Mouse (Mus musculus): ENCODE results near the gene Plk5. TPM values are rescaled to one million over a fixed set of nuclear protein-coding genes. Genes with fewer than 3 reads are reported as not detected.

Plk5 gene
- polyA plus RNA-seq, 1 experiment from 2014 or later, result 0.11 TPM

GRCm38 (mm10) chr10:80372706-80373105 lies 16.4 kb downstream of the Plk5 start:
- no peak for ATAC-seq (ENCODE audit: low FRiP score)
- H3K9ac ChIP-seq (ENCODE audit: low read depth, low read length), result no peak overlapping the region
- no peaks in the 10 kb centered on the region for H3K36me3 ChIP-seq (ENCODE audit: control insufficient read depth, insufficient read depth, low read length)
- no peak overlapping the region for H3K4me3 ChIP-seq (ENCODE audit: low read depth, low read length)
- H3K9me3 ChIP-seq (ENCODE audit: control insufficient read depth, low read length), result no peaks in the 10 kb centered on the region
- no peak overlapping the region for H3K27ac ChIP-seq (ENCODE audit: low read depth, low read length)
- H3K27me3 ChIP-seq (ENCODE audit: control insufficient read depth, insufficient read depth, low read length), result no peaks in the 10 kb centered on the region
- no peaks in the 10 kb centered on the region for H3K4me1 ChIP-seq (replicated peaks; ENCODE audit: control insufficient read depth, insufficient read depth, low read length)
- 85% methylated on average over 6 of the region's 6 CpGs for WGBS
- DNase-seq (ENCODE audit: low spot score), result no peak
- H3K4me2 ChIP-seq (replicated peaks; ENCODE audit: low read depth, low read length), result no peak overlapping the region

- Histone ChIP-seq H3K36me3 (ENCODE audit: control insufficient read depth, insufficient read depth, low read length) (no peaks in the 10 kb centered on the region), H3K9me3 (ENCODE audit: control insufficient read depth, low read length) (no peaks in the 10 kb centered on the region), H3K4me3 (ENCODE audit: low read depth, low read length) (no peak overlapping the region), H3K9ac (ENCODE audit: low read depth, low read length) (no peak overlapping the region), H3K4me2 (replicated peaks; ENCODE audit: low read depth, low read length) (no peak overlapping the region), H3K27ac (ENCODE audit: low read depth, low read length) (no peak overlapping the region), H3K27me3 (ENCODE audit: control insufficient read depth, insufficient read depth, low read length) (no peaks in the 10 kb centered on the region), H3K4me1 (replicated peaks; ENCODE audit: control insufficient read depth, insufficient read depth, low read length) (no peaks in the 10 kb centered on the region)
- WGBS, result 20% methylated on average over 6 of the region's 6 CpGs
- peak; percentile 74 for DNase-seq (ENCODE audit: low spot score)
- no peak for ATAC-seq (ENCODE audit: low FRiP score)
Observed at GRCm38 (mm10) chr10:80374063-80374462, 17.8 kb downstream of the Plk5 start.

GRCm38 (mm10) chr10:80376160-80376559 lies 19.9 kb downstream of the Plk5 start:
- Histone ChIP-seq H3K9ac (ENCODE audit: low read depth, low read length) (no peak overlapping the region), H3K27ac (ENCODE audit: low read depth, low read length) (no peak overlapping the region), H3K9me3 (ENCODE audit: control insufficient read depth, low read length) (no peaks in the 10 kb centered on the region), H3K4me3 (ENCODE audit: low read depth, low read length) (no peak overlapping the region), H3K4me2 (replicated peaks; ENCODE audit: low read depth, low read length) (no peak overlapping the region), H3K36me3 (ENCODE audit: control insufficient read depth, insufficient read depth, low read length) (peaks cover 4% of the 10 kb centered on the region), H3K27me3 (ENCODE audit: control insufficient read depth, insufficient read depth, low read length) (no peaks in the 10 kb centered on the region), H3K4me1 (replicated peaks; ENCODE audit: control insufficient read depth, insufficient read depth, low read length) (no peaks in the 10 kb centered on the region)
- ATAC-seq (ENCODE audit: low FRiP score) (no peak), DNase-seq (ENCODE audit: low spot score) (peak; percentile 97)
- 2% methylated on average over 7 of the region's 7 CpGs for WGBS

GRCm38 (mm10) chr10:80377716-80378115 lies 21.5 kb downstream of the Plk5 start:
- 48% methylated on average over 10 of the region's 10 CpGs for WGBS
- H3K9me3 ChIP-seq (ENCODE audit: control insufficient read depth, low read length), result no peaks in the 10 kb centered on the region
- DNase-seq (ENCODE audit: low spot score) (no peak), ATAC-seq (ENCODE audit: low FRiP score) (no peak)
- H3K4me2 ChIP-seq (replicated peaks; ENCODE audit: low read depth, low read length), result no peak overlapping the region
- no peak overlapping the region for H3K27ac ChIP-seq (ENCODE audit: low read depth, low read length)
- no peak overlapping the region for H3K4me3 ChIP-seq (ENCODE audit: low read depth, low read length)
- H3K36me3 ChIP-seq (ENCODE audit: control insufficient read depth, insufficient read depth, low read length), result peaks cover 14% of the 10 kb centered on the region
- H3K27me3 ChIP-seq (ENCODE audit: control insufficient read depth, insufficient read depth, low read length), result no peaks in the 10 kb centered on the region
- no peaks in the 10 kb centered on the region for H3K4me1 ChIP-seq (replicated peaks; ENCODE audit: control insufficient read depth, insufficient read depth, low read length)
- H3K9ac ChIP-seq (ENCODE audit: low read depth, low read length), result no peak overlapping the region

GRCm38 (mm10) chr10:80382641-80383365 lies 26.5 kb downstream of the Plk5 start:
- DNase-seq (ENCODE audit: low spot score), result no peak
- peaks cover 21% of the 10 kb centered on the region for H3K36me3 ChIP-seq (ENCODE audit: control insufficient read depth, insufficient read depth, low read length)
- no peaks in the 10 kb centered on the region for H3K9me3 ChIP-seq (ENCODE audit: control insufficient read depth, low read length)
- peak overlapping the region; percentile 80; the same call in 1 of the 2 replicates for H3K4me2 ChIP-seq (replicated peaks; ENCODE audit: low read depth, low read length)
- H3K4me3 ChIP-seq (ENCODE audit: low read depth, low read length), result no peak overlapping the region
- ATAC-seq (ENCODE audit: low FRiP score), result no peak
- 90% methylated on average over 7 of the region's 7 CpGs for WGBS
- peaks cover 12% of the 10 kb centered on the region for H3K4me1 ChIP-seq (replicated peaks; ENCODE audit: control insufficient read depth, insufficient read depth, low read length)
- no peak overlapping the region for H3K9ac ChIP-seq (ENCODE audit: low read depth, low read length)
- H3K27me3 ChIP-seq (ENCODE audit: control insufficient read depth, insufficient read depth, low read length), result no peaks in the 10 kb centered on the region
- H3K27ac ChIP-seq (ENCODE audit: low read depth, low read length), result no peak overlapping the region

- Histone ChIP-seq H3K4me1 (replicated peaks; ENCODE audit: control insufficient read depth, insufficient read depth, low read length) (peaks cover 12% of the 10 kb centered on the region), H3K4me2 (replicated peaks; ENCODE audit: low read depth, low read length) (peak overlapping the region; percentile 80), H3K9ac (ENCODE audit: low read depth, low read length) (peak overlapping the region; percentile 47; the same call in 1 of the 2 replicates), H3K36me3 (ENCODE audit: control insufficient read depth, insufficient read depth, low read length) (peaks cover 21% of the 10 kb centered on the region), H3K27me3 (ENCODE audit: control insufficient read depth, insufficient read depth, low read length) (no peaks in the 10 kb centered on the region), H3K4me3 (ENCODE audit: low read depth, low read length) (0 out of 2 replicates have a peak overlapping the region, but pooled peaks have one; percentile 10), H3K9me3 (ENCODE audit: control insufficient read depth, low read length) (no peaks in the 10 kb centered on the region), H3K27ac (ENCODE audit: low read depth, low read length) (no peak overlapping the region)
- DNase-seq (ENCODE audit: low spot score) (no peak), ATAC-seq (ENCODE audit: low FRiP score) (no peak)
- WGBS, result 72% methylated on average over 4 of the region's 4 CpGs
Observed at GRCm38 (mm10) chr10:80383431-80383830, 27.2 kb downstream of the Plk5 start.

GRCm38 (mm10) chr10:80384115-80384639 lies 27.9 kb downstream of the Plk5 start:
- Histone ChIP-seq H3K4me1 (replicated peaks; ENCODE audit: control insufficient read depth, insufficient read depth, low read length) (peaks cover 12% of the 10 kb centered on the region), H3K4me3 (ENCODE audit: low read depth, low read length) (peak overlapping the region; percentile 98), H3K9ac (ENCODE audit: low read depth, low read length) (peak overlapping the region; percentile 100; the same call in 1 of the 2 replicates)

GRCm38 (mm10) chr10:80384709-80385108 lies 28.4 kb downstream of the Plk5 start:
- peaks cover 21% of the 10 kb centered on the region for H3K36me3 ChIP-seq (ENCODE audit: control insufficient read depth, insufficient read depth, low read length)

More at GRCm38 (mm10) chr10:80384115-80384639, 27.9 kb downstream of the Plk5 start:
- 88% methylated on average over 4 of the region's 4 CpGs for WGBS
- peaks cover 21% of the 10 kb centered on the region for H3K36me3 ChIP-seq (ENCODE audit: control insufficient read depth, insufficient read depth, low read length)
- H3K27me3 ChIP-seq (ENCODE audit: control insufficient read depth, insufficient read depth, low read length), result no peaks in the 10 kb centered on the region
- peak overlapping the region; percentile 80 for H3K4me2 ChIP-seq (replicated peaks; ENCODE audit: low read depth, low read length)
- no peak overlapping the region for H3K27ac ChIP-seq (ENCODE audit: low read depth, low read length)
- no peaks in the 10 kb centered on the region for H3K9me3 ChIP-seq (ENCODE audit: control insufficient read depth, low read length)
- ATAC-seq (ENCODE audit: low FRiP score) (no peak), DNase-seq (ENCODE audit: low spot score) (no peak)

GRCm38 (mm10) chr10:80385310-80385709 lies 29.1 kb downstream of the Plk5 start:
- Histone ChIP-seq H3K4me3 (ENCODE audit: low read depth, low read length) (peak overlapping the region; percentile 98), H3K27ac (ENCODE audit: low read depth, low read length) (peak overlapping the region; percentile 99), H3K9me3 (ENCODE audit: control insufficient read depth, low read length) (no peaks in the 10 kb centered on the region), H3K27me3 (ENCODE audit: control insufficient read depth, insufficient read depth, low read length) (no peaks in the 10 kb centered on the region), H3K4me2 (replicated peaks; ENCODE audit: low read depth, low read length) (peak overlapping the region; percentile 80), H3K4me1 (replicated peaks; ENCODE audit: control insufficient read depth, insufficient read depth, low read length) (peaks cover 12% of the 10 kb centered on the region), H3K36me3 (ENCODE audit: control insufficient read depth, insufficient read depth, low read length) (peaks cover 21% of the 10 kb centered on the region), H3K9ac (ENCODE audit: low read depth, low read length) (peak overlapping the region; percentile 100)
- DNase-seq (ENCODE audit: low spot score) (no peak), ATAC-seq (ENCODE audit: low FRiP score) (peak; percentile 21)
- WGBS, result 16% methylated on average over 7 of the region's 7 CpGs

More at GRCm38 (mm10) chr10:80384709-80385108, 28.4 kb downstream of the Plk5 start:
- 82% methylated on average over 7 of the region's 7 CpGs for WGBS
- no peaks in the 10 kb centered on the region for H3K27me3 ChIP-seq (ENCODE audit: control insufficient read depth, insufficient read depth, low read length)
- no peak for DNase-seq (ENCODE audit: low spot score)
- H3K4me1 ChIP-seq (replicated peaks; ENCODE audit: control insufficient read depth, insufficient read depth, low read length), result peaks cover 12% of the 10 kb centered on the region
- no peaks in the 10 kb centered on the region for H3K9me3 ChIP-seq (ENCODE audit: control insufficient read depth, low read length)
- H3K4me3 ChIP-seq (ENCODE audit: low read depth, low read length), result peak overlapping the region; percentile 98
- peak overlapping the region; percentile 80 for H3K4me2 ChIP-seq (replicated peaks; ENCODE audit: low read depth, low read length)
- peak overlapping the region; percentile 99 for H3K27ac ChIP-seq (ENCODE audit: low read depth, low read length)
- peak overlapping the region; percentile 100 for H3K9ac ChIP-seq (ENCODE audit: low read depth, low read length)
- no peak for ATAC-seq (ENCODE audit: low FRiP score)
